Mouse (Mus musculus) megakaryocyte-erythroid progenitor cell, adult 5-6 weeks (primary cell): Measurements from ENCODE around the gene Alg6. TPM values are rescaled to one million over a fixed set of nuclear protein-coding genes. Genes with fewer than 3 reads are reported as not detected.

Experiments
- total RNA-seq, 2 experiments: library from RNA; stranded (forward) in 1 of 2; stranded (reverse) in 1 of 2; fragments of 200-1000, 215-1000 nt in 1 of 2; fragments of >200 nt in 1 of 2; fragmentation: Nextera tagmentation in 1 of 2; gene quantifications; 2 replicates each; pipeline ENCODE4 v1.2.3; 2014 to 2017

Alg6 gene
- total RNA-seq, 2 experiments from 2014 or later = 18.5 to 26.6 TPM

Other genes starting within 250 kb of the Alg6 start
- not detected in 2 replicates for gene Foxd3, start 59.4 kb upstream of the Alg6 start, total RNA-seq (2014; fragmentation: Nextera tagmentation)
- gene Foxd3, start 59.4 kb upstream of the Alg6 start, total RNA-seq (2017) = not detected in 2 replicates
- 8.0 and 8.8 TPM in 2 replicates for gene Efcab7, start 113.5 kb downstream of the Alg6 start, total RNA-seq (2014; fragmentation: Nextera tagmentation)
- 0.42 and 3.0 TPM in 2 replicates for gene Efcab7, start 113.5 kb downstream of the Alg6 start, total RNA-seq (2017)
- 2.2 and 4.1 TPM in 2 replicates for gene Pgm1, start 213.8 kb downstream of the Alg6 start, total RNA-seq (2014; fragmentation: Nextera tagmentation)
- 7.2 and 8.3 TPM in 2 replicates for gene Pgm1, start 213.8 kb downstream of the Alg6 start, total RNA-seq (2017)
- 30.5 and 32.2 TPM in 2 replicates for gene Itgb3bp, start 214.1 kb downstream of the Alg6 start, total RNA-seq (2014; fragmentation: Nextera tagmentation)
- gene Itgb3bp, start 214.1 kb downstream of the Alg6 start, total RNA-seq (2017) = 16.1 and 35.0 TPM in 2 replicates